In the genomic region with DNA sequence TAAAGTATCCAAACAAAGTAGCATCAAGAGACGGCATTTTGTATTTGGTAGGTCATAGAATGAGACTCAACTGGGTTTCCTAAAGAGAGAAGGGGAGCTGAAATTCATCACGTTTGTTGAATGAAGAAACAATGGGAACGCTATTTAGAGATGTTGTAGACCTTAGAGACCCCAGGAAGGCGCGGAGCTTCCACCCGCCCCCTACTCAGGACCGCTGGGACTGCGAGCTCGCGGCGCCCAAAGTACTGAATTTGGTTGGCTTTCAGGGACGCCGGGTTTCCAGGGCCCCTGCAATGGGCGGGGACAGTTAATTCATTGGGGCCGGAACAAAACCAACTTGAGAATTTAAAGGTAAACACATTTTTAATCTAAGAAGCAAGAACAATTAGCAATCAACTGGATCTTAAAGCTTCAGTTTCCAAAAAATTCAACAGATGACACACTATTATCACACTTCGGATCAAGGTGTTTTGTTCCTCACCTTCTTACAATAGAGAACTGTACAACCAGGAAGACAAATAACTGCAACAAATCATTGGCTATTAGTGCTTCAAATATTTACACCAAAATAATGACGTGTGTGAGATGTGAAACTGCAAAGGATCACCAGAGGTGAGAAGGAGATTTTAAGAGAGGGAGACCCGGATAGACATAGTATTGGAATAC, we compare ENCODE assay signal across 7 mouse cellular contexts. TPM values are rescaled to one million over a fixed set of nuclear protein-coding genes. Genes with fewer than 3 reads are reported as not detected.
DNase-seq lines count a peak whose midpoint lies in the region; ATAC-seq lines count a peak whose summit lies in the region.

A gene (minus strand): TSS at position 236 of the 666 bp plus-strand sequence.

- H3K9ac ChIP-seq in hindbrain, embryonic 14.5 days, result peak within 1 kb of the TSS; percentile 69

- H3K9me3 ChIP-seq in hindbrain, embryonic 14.5 days (ENCODE audit: control insufficient read depth, low read length), result no peaks in the 10 kb centered on the region

- H3K36me3 ChIP-seq in hindbrain, embryonic 14.5 days (replicated peaks; ENCODE audit: control insufficient read depth, insufficient read depth), result peaks cover 11% of the 10 kb centered on the region; the same call in 1 of the 2 replicates
- H3K36me3 ChIP-seq in macrophage (ENCODE audit: inconsistent target), result peaks cover 4% of the 10 kb centered on the region; the same call in 1 of the 2 replicates

- H3K27me3 ChIP-seq in hindbrain, embryonic 14.5 days (ENCODE audit: control insufficient read depth, insufficient read depth, low read length), result no peaks in the 10 kb centered on the region

- peak within 1 kb of the TSS; percentile 93 for H3K27ac ChIP-seq in hindbrain, embryonic 14.5 days
- H3K27ac ChIP-seq in macrophage, result peak within 1 kb of the TSS; percentile 75

- H3K4me3 ChIP-seq in hindbrain, embryonic 14.5 days (replicated peaks; ENCODE audit: low read length), result peak within 1 kb of the TSS; percentile 57
- H3K4me3 ChIP-seq in macrophage (ENCODE audit: inconsistent target), result peak within 1 kb of the TSS; percentile 90

- 2% methylated on average over 18 of the region's 18 CpGs for WGBS in hindbrain, embryonic 14.5 days
- WGBS in macrophage (ENCODE audit: missing documents), result 2% methylated on average over 15 of the region's 18 CpGs

- ATAC-seq in activated CD4-positive, CD25-positive, alpha-beta regulatory T cell, adult 4 months, result peak; percentile 80
- ATAC-seq in hindbrain, embryonic 14.5 days (ENCODE audit: low FRiP score), result peak; percentile 81

- DNase-seq in cerebellum, postnatal 25 days, result peak; percentile 81 to 85
- peak; percentile 77 to 81 for DNase-seq in frontal cortex, postnatal 36 days (ENCODE audit: low spot score in 2 of 2)
- peak; percentile 63 for DNase-seq in hindbrain, embryonic 14.5 days (ENCODE audit: low spot score)
- DNase-seq in left cerebral cortex, adult 18-20 months (ENCODE audit: low spot score in 2 of 2), result peak; percentile 71 to 77
- DNase-seq in right cerebral cortex, postnatal 10 days (ENCODE audit: low spot score in 2 of 2), result peak; percentile 85 to 86

- H3K79me2 ChIP-seq in macrophage (ENCODE audit: inconsistent target), result peaks cover 24% of the 10 kb centered on the region

- H3K4me1 ChIP-seq in hindbrain, embryonic 14.5 days (replicated peaks; ENCODE audit: control insufficient read depth, insufficient read depth, low read length), result peaks cover 14% of the 10 kb centered on the region

- peak within 1 kb of the TSS; percentile 70 for H3K4me2 ChIP-seq in hindbrain, embryonic 14.5 days (replicated peaks)

RNA-seq across cellular contexts. Expression of the gene that starts here (rescaled TPM):
- 10 to 100 TPM; 18.8 to 22.7 TPM for polyA plus RNA-seq in activated CD4-positive, CD25-positive, alpha-beta regulatory T cell, adult 4 months (2017; shearing (Covaris generic))
- polyA plus RNA-seq in hindbrain, embryonic 14.5 days (2014; fragmentation: Nextera tagmentation; extraction: Ambion mirVana), result 44.8 and 46.8 TPM in 2 replicates
- 10 to 100 TPM; 46.4 to 46.7 TPM for total RNA-seq in left cerebral cortex, adult 18-20 months (2021)
- total RNA-seq in macrophage (2018; cell fraction: chromatin; rRNA removed), result 10 to 100 TPM in 25 of 26 experiments, 1 to 10 TPM in 1; 10.0 to 70.7 (median 32.2) TPM
- total RNA-seq in macrophage (2018; cell fraction: cytosol; rRNA removed), result 10 to 100 TPM; 16.1 to 37.6 (median 25.1) TPM
- total RNA-seq in macrophage (2018; cell fraction: nucleus; rRNA removed), result 10 to 100 TPM; 10.6 to 63.5 (median 24.8) TPM
- polyA plus RNA-seq in macrophage (2018), result 18.6 to 31.7 TPM (median 25.9 TPM) in 3 replicates

Comparison
In these comparisons a context has a peak if more than half of its experiments do, and no peak if none do; other contexts are left out.
1. Peak in every context shown above with its lines: DNase-seq, ATAC-seq, H3K4me3 ChIP-seq and H3K27ac ChIP-seq.